Mouse (Mus musculus) bone marrow macrophage, adult 2 months (primary cell): ENCODE measurements at regions not wholly inside any gene's neighbourhood (a gene's known extent, or its start where the extent isn't known, plus 50 kb on each side); places are given as distances from the start of the nearest gene placed in this dataset.

ENCODE experiments used
- CTCF ChIP-seq: IDR thresholded peaks from 2 replicates; pipeline ENCODE4 v1.5.1; 2012; ENCODE audit warnings: low read depth, mild to moderate bottlenecking, low read length, moderate library complexity
- POLR2A ChIP-seq: IDR thresholded peaks from 2 replicates; pipeline ENCODE4 v1.6.1; 2012; ENCODE audit warnings: mild to moderate bottlenecking, low read depth, low read length, borderline replicate concordance

DNA sequence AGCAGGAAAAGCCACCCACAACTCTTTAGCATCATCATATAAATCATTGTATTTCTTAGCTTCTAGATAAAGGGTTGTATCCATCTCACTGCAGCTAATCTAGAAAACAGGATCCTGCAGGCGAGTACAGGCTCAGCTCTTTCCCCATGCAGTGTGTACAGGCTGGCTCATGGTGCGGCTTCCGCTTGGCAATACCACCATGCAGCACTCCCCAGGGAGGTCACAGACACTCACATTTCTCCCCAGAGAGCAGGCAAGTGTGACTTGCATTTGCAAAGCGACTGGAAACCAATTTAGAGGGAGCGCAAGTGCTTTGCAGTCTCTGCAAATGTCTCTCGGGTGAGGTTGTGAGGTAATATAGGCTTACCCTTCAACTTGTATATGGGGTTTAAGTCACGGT, 69.1 kb upstream of the Zfp366 start:
- TF ChIP-seq CTCF (no peak), POLR2A (no peak)
